Mouse (Mus musculus) brown adipose tissue, adult 24 weeks (tissue): Measurements from ENCODE around the gene Amz2. TPM values are rescaled to one million over a fixed set of nuclear protein-coding genes. Genes with fewer than 3 reads are reported as not detected.
A peak's percentile ranks its signal among the peaks of the same experiment; 100 is the strongest.

Experiments
- H3K27ac ChIP-seq: fragments of 200-500 bp; replicated peaks from 2 replicates; pipeline ENCODE4 v1.5.1; 2012; ENCODE audit warnings: low read depth, mild to moderate bottlenecking, low read length
- H3K4me1 ChIP-seq: fragments of 200-500 bp; 2 replicates; pipeline ENCODE4 v1.6.1; 2012; ENCODE audit warnings: low read length, mixed read lengths; ENCODE audit not compliant: control insufficient read depth, insufficient read depth, insufficient read length
- H3K4me3 ChIP-seq: fragments of 200-500 bp; 2 replicates; pipeline ENCODE4 v1.5.1; 2012; ENCODE audit warnings: low read depth, mild to moderate bottlenecking, low read length, moderate library complexity; ENCODE audit not compliant: insufficient read depth
- polyA plus RNA-seq: library from polyadenylated mRNA; stranded (reverse); fragments of >200 nt; gene quantifications from 2 replicates; pipeline ENCODE4 v1.2.4, GENCODE M21; 2012; ENCODE audit not compliant: missing spikeins, insufficient read depth, insufficient read length

Amz2 gene
- polyA plus RNA-seq, 1 experiment, result 51.5 TPM

- Histone ChIP-seq H3K4me1 (no peaks in the 10 kb centered on the region), H3K27ac (no peak overlapping the region)
Measured at GRCm38 (mm10) chr11:109472171-109472691, 46.5 kb downstream of the Amz2 start.

DNA sequence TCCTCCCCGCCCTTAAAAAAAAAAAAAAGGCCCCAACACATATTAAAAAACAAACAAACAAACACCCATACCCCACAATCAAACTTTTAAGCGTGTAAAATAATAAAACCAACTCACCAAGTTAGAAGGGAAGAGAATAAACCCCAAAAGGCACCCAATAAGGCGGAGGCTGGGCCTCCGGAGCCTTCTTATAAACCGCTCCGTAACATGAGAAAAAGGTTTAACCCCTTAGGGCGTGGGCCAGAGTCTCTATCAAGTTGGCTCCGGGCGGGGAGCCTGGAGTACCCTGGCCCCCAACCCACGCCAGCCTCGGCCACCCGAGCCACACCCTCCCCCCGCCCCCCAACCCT lies 47.0 kb downstream of the Amz2 start:
- Histone ChIP-seq H3K4me1 (no peaks in the 10 kb centered on the region), H3K27ac (no peak overlapping the region), H3K4me3 (peak overlapping the region; percentile 79)

More at GRCm38 (mm10) chr11:109472171-109472691, 46.5 kb downstream of the Amz2 start:
- peak overlapping the region; percentile 79 for H3K4me3 ChIP-seq

DNA sequence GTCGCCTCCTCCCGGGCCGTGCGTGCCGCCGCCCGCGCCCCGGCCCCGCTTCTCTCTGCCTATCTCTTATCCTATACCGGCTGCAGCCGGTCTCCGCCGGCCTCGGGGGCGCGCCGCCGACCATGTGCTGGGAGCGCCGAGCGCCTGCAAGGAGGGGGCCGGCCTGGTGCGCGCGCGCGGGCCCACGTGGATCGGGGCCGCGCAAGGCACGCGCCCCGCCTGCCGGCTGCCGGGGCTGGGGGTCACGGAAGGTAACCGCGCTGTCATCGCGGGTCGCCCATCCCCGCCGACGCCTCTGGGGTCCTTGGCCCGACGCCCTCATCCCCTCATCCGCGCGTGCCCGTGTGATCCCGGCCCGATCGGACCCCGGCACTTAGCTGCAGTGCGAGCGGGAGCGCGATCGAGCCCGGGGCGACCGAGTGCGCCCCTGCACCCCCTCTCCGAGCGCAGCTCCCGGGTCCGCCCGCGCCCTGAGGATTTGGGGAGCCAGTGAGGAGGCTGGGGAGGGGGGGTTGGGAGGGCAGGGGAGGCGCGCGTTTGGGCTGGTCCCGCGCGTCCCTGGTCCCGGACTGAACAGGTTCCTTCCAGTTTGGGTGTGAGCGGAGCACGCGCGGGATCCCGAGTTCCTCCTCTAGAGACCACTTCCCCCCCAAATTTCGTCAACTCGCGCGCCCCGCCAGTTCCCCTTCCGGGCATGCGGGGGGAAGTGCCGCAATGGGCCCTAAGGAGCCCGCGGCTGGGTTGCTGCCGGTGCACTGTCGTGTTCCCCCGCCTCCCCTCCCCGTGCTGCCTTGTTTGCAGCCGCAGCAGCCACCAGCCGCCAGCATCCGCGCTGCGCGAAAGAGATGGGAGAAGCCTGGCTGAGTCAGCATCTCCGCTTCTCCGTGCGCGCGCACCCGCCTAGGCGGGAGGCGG lies 47.7 kb downstream of the Amz2 start, which contains the start of the genes Arsg and Slc16a6:
Gene Arsg, plus strand, starts transcription at position 204 of the 915 bp plus-strand sequence.
Gene Slc16a6, minus strand, starts transcription at position 428 of the 915 bp plus-strand sequence.
- peak within 1 kb of the TSS; percentile 79 for H3K4me3 ChIP-seq
- H3K27ac ChIP-seq, result no peak within 1 kb of the TSS; the same call in 1 of the 2 replicates
- H3K4me1 ChIP-seq, result no peaks in the 10 kb centered on the region

- Histone ChIP-seq H3K4me3 (peak overlapping the region; percentile 79), H3K27ac (no peak overlapping the region), H3K4me1 (no peaks in the 10 kb centered on the region)
Measured at GRCm38 (mm10) chr11:109474086-109474742, 48.5 kb downstream of the Amz2 start.

DNA sequence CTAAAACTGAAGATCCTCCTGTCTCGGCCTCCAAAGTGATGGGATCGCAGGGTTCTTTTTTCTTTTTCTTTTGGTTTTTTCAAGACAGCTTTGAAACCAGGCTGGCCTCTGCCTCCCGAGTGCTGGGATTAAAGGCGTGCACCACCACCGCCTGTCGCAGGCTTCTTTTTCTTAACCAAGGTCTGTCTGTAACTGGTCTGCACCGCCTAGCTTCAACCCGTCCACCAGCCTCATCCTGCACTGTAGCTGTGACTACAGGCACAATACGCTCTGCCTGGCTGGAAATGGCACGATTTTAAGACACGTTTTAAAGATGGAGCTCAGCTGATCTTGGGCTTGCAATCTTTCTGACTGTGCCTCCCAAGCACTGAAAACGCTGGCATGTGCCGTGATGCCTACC lies 49.1 kb downstream of the Amz2 start:
- no peak overlapping the region for H3K4me3 ChIP-seq
- no peaks in the 10 kb centered on the region for H3K4me1 ChIP-seq
- H3K27ac ChIP-seq, result no peak overlapping the region

GRCm38 (mm10) chr11:109475717-109476116 lies 50.0 kb downstream of the Amz2 start:
- no peak overlapping the region for H3K4me3 ChIP-seq
- H3K27ac ChIP-seq, result no peak overlapping the region
- no peaks in the 10 kb centered on the region for H3K4me1 ChIP-seq

DNA sequence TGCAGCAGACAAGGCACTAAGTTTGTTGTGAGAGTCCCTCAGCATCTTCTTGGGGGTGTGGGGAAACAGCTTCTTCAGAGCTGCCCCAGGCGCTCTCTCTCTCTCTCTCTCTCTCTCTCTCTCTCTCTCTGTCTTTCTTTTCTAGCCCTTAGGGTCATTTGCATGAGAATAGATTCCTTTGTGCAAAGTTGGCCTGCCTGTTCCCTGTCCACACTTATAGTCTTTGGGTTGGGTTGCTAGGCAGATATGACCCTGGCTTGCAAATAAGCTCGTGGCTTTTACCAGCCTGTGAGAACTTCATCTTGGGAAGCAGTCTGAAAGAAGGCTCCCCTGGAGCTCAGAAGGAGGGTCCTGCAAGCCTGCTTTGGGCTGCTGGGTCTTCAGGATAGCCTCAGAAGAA lies 50.5 kb downstream of the Amz2 start:
- no peak overlapping the region for H3K27ac ChIP-seq
- no peak overlapping the region for H3K4me3 ChIP-seq
- H3K4me1 ChIP-seq, result peaks cover 2% of the 10 kb centered on the region; the same call in 1 of the 2 replicates

- Histone ChIP-seq H3K27ac (no peak overlapping the region), H3K4me1 (peaks cover 2% of the 10 kb centered on the region; the same call in 1 of the 2 replicates), H3K4me3 (no peak overlapping the region)
Measured at GRCm38 (mm10) chr11:109476653-109477052, 50.9 kb downstream of the Amz2 start.

GRCm38 (mm10) chr11:109477606-109478380 lies 52.0 kb downstream of the Amz2 start:
- H3K4me1 ChIP-seq, result peaks cover 2% of the 10 kb centered on the region; the same call in 1 of the 2 replicates
- no peak overlapping the region for H3K27ac ChIP-seq
- H3K4me3 ChIP-seq, result no peak overlapping the region

GRCm38 (mm10) chr11:109479575-109480285 lies 54.0 kb downstream of the Amz2 start:
- Histone ChIP-seq H3K27ac (no peak overlapping the region), H3K4me3 (no peak overlapping the region), H3K4me1 (peaks cover 2% of the 10 kb centered on the region; the same call in 1 of the 2 replicates)

- peaks cover 6% of the 10 kb centered on the region for H3K4me1 ChIP-seq
- H3K4me3 ChIP-seq, result no peak overlapping the region
- no peak overlapping the region for H3K27ac ChIP-seq
Measured at GRCm38 (mm10) chr11:109480440-109480839, 54.7 kb downstream of the Amz2 start.

- H3K4me3 ChIP-seq, result no peak overlapping the region
- no peak overlapping the region for H3K27ac ChIP-seq
- H3K4me1 ChIP-seq, result peaks cover 11% of the 10 kb centered on the region
Measured at GRCm38 (mm10) chr11:109485398-109486045, 59.8 kb downstream of the Amz2 start.

GRCm38 (mm10) chr11:109487111-109487510 lies 61.4 kb downstream of the Amz2 start:
- no peak overlapping the region for H3K4me3 ChIP-seq
- no peak overlapping the region for H3K27ac ChIP-seq
- peaks cover 9% of the 10 kb centered on the region for H3K4me1 ChIP-seq
